In genomic region chr4:141120700-141121099, GRCm38 (mm10) we compare ENCODE assay signal across 1 mouse cellular context.
TF ChIP-seq lines count a peak whose summit lies in the region.

No protein-coding gene starts in this region.

TF ChIP-seq in MEL, 35 proteins besides CTCF, POLR2A, EP300 and RAD21:
- TF ChIP-seq MAX (IDR thresholded peaks at IDR 0.05; ENCODE audit: low read length) (no peak), GABPA (IDR thresholded peaks at IDR 0.05; ENCODE audit: low read depth, low read length) (no peak), ZKSCAN1 (IDR thresholded peaks at IDR 0.05; ENCODE audit: low read depth, low read length) (no peak), CHD1 (IDR thresholded peaks at IDR 0.05; ENCODE audit: low read depth, low read length) (no peak), E2F4 (IDR thresholded peaks at IDR 0.05; ENCODE audit: borderline replicate concordance, low read depth, low read length) (no peak), GATA1 (IDR thresholded peaks at IDR 0.05; ENCODE audit: low read depth, low read length) (no peak), TCF12 (IDR thresholded peaks at IDR 0.05; ENCODE audit: low read depth, low read length) (no peak), RCOR1 (IDR thresholded peaks at IDR 0.05; ENCODE audit: low read depth, low read length) (no peak), SIN3A (IDR thresholded peaks at IDR 0.05; ENCODE audit: low read length) (no peak), SMC3 (IDR thresholded peaks at IDR 0.05; ENCODE audit: low read depth, low read length) (no peak), POLR2AphosphoS2 (IDR thresholded peaks at IDR 0.05; ENCODE audit: low read length) (no peak)
